Mouse (Mus musculus) lung, adult 2 months (tissue): ENCODE measurements around the gene Sh3gl3.

Source experiments
- CTCF ChIP-seq: fragments of 200-500 bp; IDR thresholded peaks from 2 replicates; pipeline ENCODE4 v1.5.1; 2011; ENCODE audit warnings: mild to moderate bottlenecking, low read length, control low read depth; ENCODE audit not compliant: insufficient read depth
- POLR2A ChIP-seq: fragments of 200-500 bp; IDR thresholded peaks from 2 replicates; pipeline ENCODE4 v1.6.1; 2011; ENCODE audit warnings: low read depth, mild to moderate bottlenecking, control low read depth, low read length, borderline replicate concordance; ENCODE audit errors: extremely low read depth

DNA sequence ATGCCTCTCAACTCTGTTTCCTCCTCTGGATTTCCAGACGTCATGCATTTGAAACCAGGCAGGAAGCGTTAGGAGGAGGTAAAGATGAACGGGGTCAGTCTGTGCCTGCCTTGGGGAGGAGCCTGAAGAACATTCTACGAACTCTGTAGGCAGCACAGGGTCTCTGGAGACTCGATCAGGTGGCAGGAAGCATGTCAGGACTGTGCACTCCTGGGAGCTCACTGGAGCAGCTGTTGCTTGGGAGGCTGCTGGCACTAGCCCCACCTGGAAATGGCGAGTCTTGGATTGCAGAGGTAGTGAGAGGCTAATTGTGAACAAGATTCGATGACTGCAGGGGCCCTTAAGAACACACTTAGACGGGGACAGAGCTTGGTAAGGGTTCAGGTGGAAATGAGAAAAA, 167.8 kb downstream of the Sh3gl3 start:
- TF ChIP-seq CTCF (no peak), POLR2A (no peak)
